Mouse (Mus musculus) testis, postnatal 10 days (tissue): ENCODE data around the gene Cops7b.

Experiments used
- DNase-seq: peaks from one replicate; pipeline ENCODE4 v3.0.0; 2021; ENCODE audit warnings: low spot score

The Cops7b gene

GRCm38 (mm10) chr1:86596512-86596911, 13.8 kb downstream of the Cops7b start:
- DNase-seq: no peak

DNA sequence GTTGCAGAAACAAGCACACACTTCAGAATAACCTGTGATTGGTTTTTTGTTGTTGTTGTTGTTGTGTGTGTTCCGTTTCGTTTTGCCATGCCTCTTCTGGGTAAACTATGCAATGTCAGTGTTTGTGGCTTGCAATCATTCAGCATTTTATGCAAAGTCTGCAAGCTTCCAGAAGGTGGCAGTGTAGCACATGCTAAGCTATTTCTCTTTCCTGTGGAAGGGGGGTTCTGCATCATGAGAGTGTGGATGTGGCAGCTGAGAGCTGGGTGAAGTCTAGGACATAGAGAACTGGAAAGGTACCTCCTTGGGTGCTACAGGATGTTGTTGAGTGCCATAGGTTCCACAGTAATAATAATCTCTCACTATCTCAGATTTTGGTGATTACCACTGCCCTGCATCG, 15.8 kb downstream of the Cops7b start:
- no peak for DNase-seq

DNA sequence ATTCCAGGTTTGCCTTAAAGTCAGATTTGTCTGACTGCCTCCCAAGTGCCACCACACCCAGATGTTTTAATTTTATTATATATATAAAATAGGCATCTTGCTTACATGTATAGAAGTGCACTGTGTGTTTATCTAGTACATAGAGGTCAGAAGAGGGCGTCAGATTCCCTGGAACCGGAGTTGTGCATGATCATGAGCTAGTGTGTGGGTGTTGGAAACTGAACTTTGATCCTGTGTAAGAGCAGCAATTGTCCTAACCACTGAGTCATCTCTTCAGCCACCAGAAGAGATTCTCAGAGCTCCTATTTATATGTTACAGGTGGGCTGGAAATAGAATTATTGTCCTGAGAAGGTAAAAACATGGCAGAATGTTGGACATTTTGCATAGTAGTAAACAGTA, 17.4 kb downstream of the Cops7b start:
- DNase-seq: no peak

- no peak for DNase-seq
Observed at GRCm38 (mm10) chr1:86610954-86611353, 28.2 kb downstream of the Cops7b start.

DNA sequence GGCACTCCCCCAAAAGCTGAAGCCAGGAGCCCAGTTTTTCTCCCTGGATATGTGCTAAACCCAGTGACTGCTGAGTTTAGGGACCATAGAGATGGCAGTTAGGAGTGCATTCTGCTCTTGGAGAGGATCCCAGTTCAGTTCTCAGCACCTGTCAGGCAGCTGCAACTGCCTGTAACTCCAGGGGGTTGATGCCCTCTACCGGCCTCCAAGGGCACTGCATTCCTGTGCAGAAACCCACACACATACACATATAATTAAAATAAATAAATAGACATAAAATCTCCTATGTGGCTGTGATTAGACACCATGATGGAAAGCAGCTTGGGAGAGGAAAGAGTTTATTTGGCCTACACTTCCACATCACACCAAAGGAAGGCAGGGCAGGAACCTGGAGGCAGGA, 29.4 kb downstream of the Cops7b start:
- DNase-seq: no peak

GRCm38 (mm10) chr1:86614269-86614668, 31.6 kb downstream of the Cops7b start:
- DNase-seq: no peak

DNA sequence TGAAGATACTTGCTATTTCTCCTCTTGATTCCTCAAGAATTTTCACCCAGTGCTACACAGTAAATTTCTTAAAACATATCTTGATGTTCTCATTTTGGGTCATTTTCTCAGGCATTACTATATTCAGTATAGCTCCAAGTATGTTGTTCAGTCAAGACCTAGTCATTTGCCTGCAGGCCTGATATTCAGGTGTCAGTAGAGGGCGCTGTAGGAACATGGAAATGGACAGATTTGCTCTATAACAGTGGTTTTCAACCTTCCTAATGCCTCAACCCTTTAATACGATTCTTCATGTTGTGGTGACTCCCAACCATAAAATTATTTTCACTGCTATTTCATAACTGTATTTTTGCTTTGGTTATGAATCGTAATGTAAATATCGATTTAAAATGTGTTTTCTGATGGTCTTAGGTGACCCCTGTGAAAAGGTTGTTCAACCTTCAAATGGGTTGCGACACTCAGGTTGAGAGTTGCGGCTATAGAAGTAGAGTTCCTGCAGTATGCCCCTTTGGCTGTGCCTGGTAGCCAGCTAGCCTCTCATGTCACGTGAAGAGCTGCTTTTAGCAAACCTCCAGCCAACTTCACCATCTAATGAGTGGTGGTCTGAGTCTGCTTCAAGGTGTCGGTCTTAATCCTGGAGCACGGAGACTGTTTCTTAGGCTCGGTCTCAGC, 35.9 kb downstream of the Cops7b start:
- DNase-seq: peak; percentile 76

DNA sequence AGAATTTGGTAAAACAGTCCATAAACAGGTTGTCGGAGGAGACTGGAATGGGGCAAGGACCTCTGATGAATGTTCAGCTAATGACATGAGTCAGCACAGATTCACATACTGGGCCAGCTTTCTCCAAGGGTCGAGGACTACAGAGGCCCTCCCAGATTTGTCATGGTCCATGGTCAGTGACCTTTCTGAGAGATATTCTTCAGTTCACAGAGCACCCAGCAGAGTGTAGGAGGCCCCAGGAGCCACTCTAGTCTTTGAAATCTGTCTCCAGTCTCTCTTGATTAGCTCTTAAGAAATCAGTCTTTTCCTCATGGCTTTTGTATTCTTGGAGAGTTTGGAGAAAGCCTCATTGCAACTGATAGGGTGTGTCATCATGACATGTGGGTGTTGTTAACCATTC, 39.6 kb downstream of the Cops7b start:
- no peak for DNase-seq

DNA sequence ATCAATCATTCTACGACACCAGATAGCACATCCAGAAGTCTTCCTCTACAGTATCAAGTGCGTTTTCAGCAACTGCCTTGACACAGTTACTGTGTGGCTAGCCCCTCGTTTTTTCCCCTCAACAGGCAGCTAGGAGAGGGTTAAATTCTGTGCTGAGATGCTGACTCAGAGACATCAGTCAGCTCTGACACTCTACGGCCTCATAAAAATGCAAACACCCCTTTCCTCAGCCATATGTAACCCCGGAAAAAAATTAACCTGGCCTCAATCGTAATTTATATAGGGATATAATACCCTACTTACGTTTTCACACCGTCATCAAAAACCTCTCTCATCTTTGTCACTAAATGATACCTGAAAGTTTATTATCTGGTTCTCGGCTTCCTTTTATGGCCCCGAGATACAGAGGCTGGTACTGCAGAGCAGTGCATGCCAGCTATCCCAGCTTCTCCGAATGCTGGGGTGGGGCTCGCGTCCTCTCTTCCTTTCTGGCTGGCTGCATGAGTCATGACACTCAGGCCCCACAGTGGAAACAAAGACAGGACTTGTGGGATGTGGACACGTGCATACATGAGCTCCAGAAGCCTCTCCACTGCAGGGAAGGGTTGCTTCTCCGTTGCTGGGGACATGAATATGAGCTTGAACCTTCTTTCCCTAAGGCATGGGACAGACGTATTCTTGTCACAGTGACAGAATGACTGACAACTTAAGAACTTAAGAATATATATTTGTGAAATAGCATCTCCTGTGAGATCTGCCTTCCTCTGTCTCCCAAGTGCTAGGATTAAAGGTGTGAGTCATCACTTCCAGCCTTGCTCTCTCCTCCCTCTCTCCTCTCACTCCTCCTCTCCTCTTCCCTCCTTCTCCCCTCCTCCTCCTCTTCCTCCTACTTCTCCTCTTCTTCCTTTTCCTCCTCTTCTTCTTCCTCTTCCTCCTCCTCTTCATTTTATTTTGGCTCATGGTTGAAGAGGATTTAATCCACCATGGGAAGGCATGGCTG, 40.6 kb downstream of the Cops7b start:
- DNase-seq: no peak

GRCm38 (mm10) chr1:86628270-86628669, 45.6 kb downstream of the Cops7b start:
- no peak for DNase-seq

DNA sequence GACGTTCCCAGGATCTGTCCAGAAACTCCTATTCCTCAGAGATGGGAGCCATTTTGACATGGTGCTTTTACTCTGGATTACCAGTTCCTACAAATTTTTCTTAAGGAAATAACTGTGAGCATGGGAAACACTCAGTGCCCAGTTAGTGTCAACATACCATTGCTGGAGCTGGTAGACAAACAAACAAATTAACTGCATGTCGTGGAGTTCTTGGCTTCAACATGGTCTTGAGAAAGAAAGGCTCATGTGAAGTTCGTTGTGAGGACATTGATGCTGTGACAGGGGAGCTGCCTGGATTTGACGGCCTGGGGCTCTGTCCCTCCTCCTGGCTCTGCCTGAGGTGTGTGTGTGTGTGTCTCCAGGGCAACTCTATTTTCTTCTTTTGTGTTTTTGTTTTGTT, 47.2 kb downstream of the Cops7b start:
- DNase-seq: no peak

GRCm38 (mm10) chr1:86630527-86630926, 47.8 kb downstream of the Cops7b start:
- DNase-seq: no peak

GRCm38 (mm10) chr1:86632732-86633380, 50.2 kb downstream of the Cops7b start:
- DNase-seq: no peak

DNA sequence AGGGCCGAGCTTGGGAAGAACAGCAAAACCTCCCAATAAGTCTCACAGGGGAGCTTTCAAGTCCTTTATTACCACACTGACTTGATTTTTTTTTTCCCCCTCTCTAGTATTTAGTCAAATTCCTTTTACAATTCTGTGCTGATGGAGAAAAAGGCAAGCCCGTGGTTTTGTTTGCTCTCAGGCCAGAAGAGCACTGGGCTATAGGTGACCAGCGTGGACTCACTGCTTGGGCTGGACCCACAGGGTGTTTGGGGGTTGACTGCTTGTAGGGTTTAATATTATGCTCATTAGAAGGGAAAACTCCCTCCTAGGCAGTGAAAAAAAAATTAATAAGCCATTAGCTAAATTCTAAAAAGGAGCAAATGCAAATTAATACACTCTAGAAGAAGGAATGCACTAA, 50.7 kb downstream of the Cops7b start:
- no peak for DNase-seq

DNA sequence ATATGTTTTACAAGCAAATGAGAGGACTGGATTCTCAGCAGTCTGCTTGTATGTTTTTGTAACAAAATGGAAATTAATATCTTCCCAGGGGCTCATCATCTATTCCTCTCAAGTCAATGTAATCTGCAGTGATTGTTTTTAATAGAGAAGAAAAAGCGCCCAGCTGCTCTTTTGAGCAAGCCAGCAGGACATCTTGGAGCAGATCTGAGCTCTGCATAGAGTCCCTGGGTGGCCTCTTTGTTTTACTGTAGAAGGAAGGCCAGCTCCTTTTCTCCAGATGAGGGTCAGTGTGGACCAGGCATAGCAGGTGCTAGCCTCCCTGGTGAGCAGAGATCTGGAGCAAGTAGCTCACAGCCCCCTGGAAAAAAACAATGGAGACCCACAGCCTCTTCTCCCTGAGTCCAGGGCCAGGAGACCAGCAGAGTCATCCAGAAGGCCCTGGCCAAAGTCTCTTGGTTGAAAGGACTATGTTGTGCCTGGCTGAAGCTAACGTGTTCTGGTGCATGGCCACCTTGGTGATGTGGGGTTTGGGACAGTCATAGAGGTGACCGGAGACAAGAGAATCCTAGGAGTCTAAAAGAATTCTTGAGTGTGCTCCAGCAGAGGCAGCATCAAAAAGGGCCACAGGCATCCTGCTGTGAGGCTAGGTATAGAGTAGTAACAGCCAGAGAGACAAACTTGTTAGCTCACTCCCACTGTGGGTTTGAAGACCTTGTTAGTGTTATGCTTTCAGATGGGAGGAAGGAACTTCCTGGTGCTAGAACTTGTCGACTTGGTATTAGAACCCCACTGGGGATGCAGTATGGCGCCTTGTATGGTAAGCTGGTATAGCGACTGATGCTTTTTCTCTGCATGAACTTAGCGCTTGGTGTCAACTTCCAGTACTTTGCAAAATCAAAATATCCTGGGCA, 51.4 kb downstream of the Cops7b start:
- no peak for DNase-seq

DNA sequence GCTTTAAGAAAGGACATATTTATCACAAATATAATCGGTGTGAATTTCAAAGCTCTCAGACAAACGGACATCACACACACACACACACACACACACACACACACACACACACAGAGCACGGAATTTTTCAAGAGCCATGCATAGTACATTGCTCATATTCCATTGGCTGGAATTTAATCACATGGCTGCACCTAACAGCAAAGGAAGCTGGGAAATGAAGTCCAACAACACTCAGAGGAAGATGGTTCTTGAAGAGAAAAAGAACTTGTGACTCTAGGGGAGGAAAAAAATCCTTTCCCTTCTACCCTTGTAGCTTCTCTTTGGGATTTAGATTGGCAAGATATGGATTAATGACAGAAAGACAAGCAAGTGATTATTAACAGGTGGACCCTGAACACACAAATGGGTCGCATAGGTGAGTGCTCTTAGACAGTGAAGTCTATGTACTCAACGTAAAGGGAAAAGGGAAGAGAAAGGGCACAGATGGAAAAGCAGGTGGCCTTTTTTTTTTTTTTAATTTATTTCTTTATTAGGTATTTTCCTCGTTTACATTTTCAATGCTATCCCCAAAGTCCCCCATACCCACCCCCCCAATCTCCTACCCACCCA, 52.2 kb downstream of the Cops7b start:
- no peak for DNase-seq

GRCm38 (mm10) chr1:86643101-86643809, 60.6 kb downstream of the Cops7b start:
- no peak for DNase-seq

DNA sequence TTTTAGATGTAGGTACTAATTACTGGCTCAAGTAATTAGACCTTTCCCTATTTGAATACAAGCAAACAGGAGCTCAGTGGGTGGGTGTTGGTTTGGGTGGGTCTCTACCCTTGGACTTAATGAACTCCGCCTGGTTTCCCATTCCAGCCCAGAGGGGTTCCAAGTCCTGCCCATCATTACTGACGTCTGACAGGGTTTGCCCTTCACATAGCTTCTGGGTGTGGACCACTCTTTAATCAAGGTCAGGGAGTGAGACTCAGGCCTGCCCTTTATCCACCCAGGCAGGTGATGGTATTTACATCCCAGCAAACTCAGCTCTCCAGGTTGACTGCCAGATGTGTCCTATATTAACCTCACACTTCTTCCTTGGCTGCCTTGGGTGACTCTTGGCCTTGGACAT, 64.8 kb downstream of the Cops7b start:
- DNase-seq: no peak

DNA sequence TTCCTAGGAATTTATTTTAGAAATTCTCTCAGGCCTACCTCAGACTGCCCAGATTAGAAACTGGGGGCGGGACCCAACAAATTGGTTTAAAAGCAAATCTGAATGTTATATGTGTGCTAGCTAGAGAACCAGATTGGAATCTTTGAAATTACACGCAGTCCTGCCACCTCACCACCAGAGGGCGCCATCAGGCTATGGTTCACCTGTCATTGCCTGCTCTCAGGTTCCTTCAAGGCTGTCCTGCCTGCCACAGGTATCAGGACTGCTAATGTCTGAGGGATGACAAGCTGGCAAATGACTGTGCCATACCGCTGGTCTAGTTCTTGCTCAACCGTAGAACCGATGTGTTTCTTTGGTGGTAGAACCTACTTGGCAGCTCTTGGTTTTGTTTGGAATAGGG, 67.6 kb downstream of the Cops7b start:
- peak; percentile 85 for DNase-seq

- no peak for DNase-seq
Observed at GRCm38 (mm10) chr1:86652675-86653074, 70.0 kb downstream of the Cops7b start.

DNA sequence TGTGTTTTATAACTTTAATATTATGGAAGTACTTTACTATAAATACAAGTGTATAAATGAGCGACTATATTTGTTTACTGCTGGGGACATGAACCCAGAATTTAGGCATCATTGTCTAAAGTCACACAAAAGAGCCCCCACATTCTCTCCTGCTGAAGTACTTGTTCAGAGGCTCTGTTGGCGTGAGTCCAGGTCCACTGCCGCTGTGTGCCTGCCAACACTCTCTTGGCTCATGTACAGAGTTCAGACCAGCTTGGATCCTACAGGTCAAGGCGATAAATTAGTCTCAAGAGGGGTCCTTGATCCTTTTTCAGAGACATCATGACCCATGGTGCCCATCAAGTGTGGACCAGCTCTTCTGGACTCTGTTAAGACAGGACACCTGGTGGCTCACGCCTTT, 74.4 kb downstream of the Cops7b start:
- DNase-seq: peak; percentile 61
